Mouse (Mus musculus) embryonic facial prominence, embryonic 13.5 days (tissue): ENCODE results near the gene Pcyt2. TPM values are rescaled to one million over a fixed set of nuclear protein-coding genes. Genes with fewer than 3 reads are reported as not detected.

Experiments used
- ATAC-seq: fragments of 200-750 bp; cut with Nextera tagmentation; 2 replicates; pipeline ENCODE4 v1.8.0; 2017; ENCODE audit warnings: low read depth; ENCODE audit not compliant: insufficient number of reproducible peaks, insufficient read depth, low FRiP score, low TSS enrichment
- H3K27ac ChIP-seq: fragments of 300-500 bp; sonication (generic); 2 replicates; pipeline ENCODE4 v1.5.1; 2015; ENCODE audit warnings: moderate library complexity, mild to moderate bottlenecking, inconsistent platforms
- H3K27me3 ChIP-seq: fragments of 300-500 bp; sonication (generic); 2 replicates; pipeline ENCODE4 v1.6.1; 2015; ENCODE audit warnings: mild to moderate bottlenecking, inconsistent platforms
- H3K36me3 ChIP-seq: fragments of 300-500 bp; sonication (generic); 2 replicates; pipeline ENCODE4 v1.6.1; 2015; ENCODE audit warnings: mild to moderate bottlenecking, inconsistent platforms
- H3K4me1 ChIP-seq: fragments of 300-500 bp; sonication (generic); 2 replicates; pipeline ENCODE4 v1.6.1; 2015; ENCODE audit warnings: inconsistent platforms
- H3K4me2 ChIP-seq: fragments of 300-500 bp; sonication (generic); 2 replicates; pipeline ENCODE4 v1.6.1; 2015; ENCODE audit warnings: moderate library complexity, mild to moderate bottlenecking, inconsistent platforms
- H3K4me3 ChIP-seq: fragments of 300-500 bp; sonication (generic); 2 replicates; pipeline ENCODE4 v1.5.1; 2015; ENCODE audit warnings: mild to moderate bottlenecking, inconsistent platforms
- H3K9ac ChIP-seq: fragments of 300-500 bp; sonication (generic); 2 replicates; pipeline ENCODE4 v1.6.1; 2015; ENCODE audit warnings: mild to moderate bottlenecking, inconsistent platforms
- H3K9me3 ChIP-seq: fragments of 300-500 bp; sonication (generic); 2 replicates; pipeline ENCODE4 v1.6.1; 2016; ENCODE audit warnings: inconsistent platforms
- WGBS: fragments of 180-500 bp; shearing (Covaris S2); methylation state at CpG from one replicate; pipeline ENCODE4 v1.1.7; 2015; ENCODE audit warnings: mixed read lengths; 5-methylcytosine and 5-hydroxymethylcytosine counted together
- polyA plus RNA-seq: library from polyadenylated mRNA; unstranded; fragments of >200 nt; fragmentation: Nextera tagmentation; extraction: Ambion mirVana; gene quantifications from 2 replicates; pipeline ENCODE4 v1.2.1, GENCODE M21; 2015

The Pcyt2 gene
- polyA plus RNA-seq, 1 experiment from 2014 or later = 150 TPM

DNA sequence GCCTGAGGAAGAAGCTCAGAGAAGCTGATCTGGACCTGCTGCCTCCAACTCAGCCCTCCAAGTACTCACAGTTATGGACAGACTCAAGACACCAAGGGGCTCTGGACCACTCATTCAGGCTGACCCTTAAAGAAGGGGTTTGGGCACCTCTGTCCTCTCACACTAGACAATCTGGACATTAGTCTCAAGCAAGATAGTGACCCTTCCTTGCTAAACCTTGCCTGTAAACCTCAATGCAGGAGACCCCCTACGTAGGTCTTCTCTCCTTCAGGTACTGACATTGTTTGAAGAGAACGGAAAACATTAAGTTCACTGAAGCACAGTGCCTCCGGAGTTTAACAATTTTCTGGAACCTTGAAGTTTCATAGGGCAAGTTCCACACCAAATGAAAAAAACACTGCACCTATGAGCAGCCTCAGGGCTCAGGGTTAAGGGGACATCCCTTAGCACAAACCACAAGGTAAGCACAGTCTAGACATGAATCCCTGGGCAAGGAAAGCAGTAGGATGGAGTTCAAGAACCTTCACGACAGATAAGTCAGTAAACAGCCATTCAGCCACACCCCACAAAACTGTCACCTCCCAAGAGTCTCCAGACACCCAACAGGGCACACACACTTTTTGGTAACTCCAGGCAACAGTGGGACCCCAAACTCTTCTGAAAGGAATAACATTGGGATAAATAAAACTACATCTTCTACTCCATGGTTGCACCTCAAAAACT, 14.2 kb upstream of the Pcyt2 start:
- Histone ChIP-seq H3K4me2 (peak overlapping the region; percentile 76), H3K4me3 (peak overlapping the region; percentile 97), H3K36me3 (peaks cover 25% of the 10 kb centered on the region), H3K27me3 (no peaks in the 10 kb centered on the region), H3K9ac (peak overlapping the region; percentile 94), H3K9me3 (no peaks in the 10 kb centered on the region), H3K4me1 (peaks cover 28% of the 10 kb centered on the region), H3K27ac (peak overlapping the region; percentile 86; the same call in 1 of the 2 replicates)
- 59% methylated on average over 4 of the region's 4 CpGs for WGBS
- no peak for ATAC-seq

DNA sequence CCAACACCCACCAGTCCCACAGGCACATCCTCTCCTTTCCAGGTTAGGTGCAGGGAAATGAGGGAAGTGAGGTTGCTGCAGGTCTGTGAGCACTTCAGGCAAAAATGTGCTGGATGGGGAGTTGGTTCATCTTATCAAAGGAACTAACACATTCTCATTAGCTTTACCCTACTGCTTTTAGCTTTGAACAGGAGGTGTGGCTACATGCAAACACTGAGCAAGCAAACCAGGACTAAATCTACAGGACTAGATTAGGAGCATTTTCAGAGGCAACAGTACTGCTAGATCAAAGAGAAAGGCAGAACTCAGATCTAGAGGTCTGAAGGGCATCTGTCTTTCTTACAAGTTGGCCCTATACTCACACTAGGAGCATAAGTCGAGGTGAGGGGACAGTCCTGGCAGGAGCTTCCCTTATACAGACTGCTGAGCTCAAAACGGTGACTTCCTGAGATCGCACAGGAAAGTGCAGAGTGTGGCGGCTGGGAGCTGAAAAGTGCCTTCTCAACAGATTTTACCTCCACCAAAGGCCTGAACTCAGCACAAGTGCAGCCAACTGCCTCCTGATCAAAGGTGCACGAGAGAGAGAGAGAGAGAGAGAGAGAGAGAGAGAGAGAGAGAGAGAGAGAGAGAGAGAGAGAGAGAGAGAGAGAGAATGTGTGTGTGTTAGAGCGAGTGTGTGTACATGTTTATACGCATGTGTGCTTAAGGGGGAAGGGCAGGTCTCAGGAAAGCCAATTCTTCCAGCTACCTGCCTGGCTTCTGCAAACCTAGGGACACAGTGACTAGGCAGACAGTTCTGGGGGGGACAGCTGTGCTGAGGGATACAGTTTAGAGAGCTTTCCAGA, 13.4 kb upstream of the Pcyt2 start:
- peak overlapping the region; percentile 44; the same call in 1 of the 2 replicates for H3K27ac ChIP-seq
- no peaks in the 10 kb centered on the region for H3K9me3 ChIP-seq
- WGBS = 39% methylated on average over 7 of the region's 7 CpGs
- H3K27me3 ChIP-seq = no peaks in the 10 kb centered on the region
- H3K4me1 ChIP-seq = peaks cover 29% of the 10 kb centered on the region
- peak overlapping the region; percentile 76 for H3K4me2 ChIP-seq
- H3K36me3 ChIP-seq = peaks cover 29% of the 10 kb centered on the region
- H3K4me3 ChIP-seq = peak overlapping the region; percentile 97; the same call in 1 of the 2 replicates
- peak overlapping the region; percentile 94 for H3K9ac ChIP-seq
- no peak for ATAC-seq

DNA sequence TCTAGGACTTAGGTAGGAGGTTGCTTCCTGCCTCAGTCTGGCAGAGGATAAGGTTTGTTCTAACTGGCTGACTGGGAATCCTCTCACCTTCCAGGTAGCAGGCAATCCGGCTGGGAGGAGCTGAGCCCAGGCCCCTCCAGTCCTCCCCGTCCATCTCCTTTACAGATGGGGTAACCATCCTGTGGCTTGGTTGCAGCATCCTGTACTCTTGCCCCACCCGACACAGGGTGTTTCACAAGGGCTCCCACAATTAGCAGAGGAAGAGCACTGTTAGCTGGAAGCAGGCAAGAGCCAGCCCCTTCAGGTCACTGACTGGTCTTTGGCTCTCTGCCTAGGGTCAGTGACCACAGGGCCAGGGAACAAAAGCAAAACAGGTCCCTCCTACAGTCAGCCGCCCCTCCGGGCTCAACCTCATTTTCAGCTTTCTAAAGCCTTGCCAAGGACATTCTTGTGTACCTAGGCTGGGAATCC, 12.7 kb upstream of the Pcyt2 start:
- Histone ChIP-seq H3K27ac (peak overlapping the region; percentile 44; the same call in 1 of the 2 replicates), H3K4me1 (peaks cover 34% of the 10 kb centered on the region), H3K4me2 (peak overlapping the region; percentile 27; the same call in 1 of the 2 replicates), H3K9me3 (no peaks in the 10 kb centered on the region), H3K27me3 (no peaks in the 10 kb centered on the region), H3K36me3 (peaks cover 29% of the 10 kb centered on the region), H3K4me3 (0 out of 2 replicates have a peak overlapping the region, but pooled peaks have one; percentile 12), H3K9ac (peak overlapping the region; percentile 59)
- ATAC-seq = no peak
- WGBS = 49% methylated on average over 5 of the region's 5 CpGs

DNA sequence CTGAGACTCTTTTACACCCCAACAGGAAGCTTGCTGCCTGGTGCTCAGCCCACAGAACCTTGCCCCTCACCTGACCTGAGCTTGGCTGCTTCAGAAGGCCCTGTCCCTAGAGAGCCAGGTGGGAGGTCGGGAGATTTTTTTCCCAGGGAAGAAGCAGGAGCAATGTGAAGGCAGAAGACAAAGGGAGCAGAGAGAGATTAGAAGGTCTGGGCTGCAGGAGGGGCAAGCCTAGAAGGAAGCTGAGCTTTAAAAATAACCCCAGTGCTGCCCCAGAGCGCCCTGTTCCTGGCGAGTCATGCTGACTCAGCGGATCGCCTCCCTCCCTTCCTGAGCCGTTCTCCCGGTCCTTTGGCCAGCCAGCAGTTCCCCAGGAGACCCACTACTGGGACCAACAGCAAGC, 12.2 kb upstream of the Pcyt2 start:
- H3K4me1 ChIP-seq = peaks cover 39% of the 10 kb centered on the region
- peak overlapping the region; percentile 27; the same call in 1 of the 2 replicates for H3K4me2 ChIP-seq
- peak overlapping the region; percentile 44; the same call in 1 of the 2 replicates for H3K27ac ChIP-seq
- ATAC-seq = no peak
- H3K27me3 ChIP-seq = no peaks in the 10 kb centered on the region
- peaks cover 29% of the 10 kb centered on the region for H3K36me3 ChIP-seq
- peak overlapping the region; percentile 59 for H3K9ac ChIP-seq
- no peaks in the 10 kb centered on the region for H3K9me3 ChIP-seq
- WGBS = 36% methylated on average over 7 of the region's 7 CpGs
- H3K4me3 ChIP-seq = 0 out of 2 replicates have a peak overlapping the region, but pooled peaks have one; percentile 12

GRCm38 (mm10) chr11:120629341-120629730, 11.6 kb upstream of the Pcyt2 start:
- H3K4me2 ChIP-seq = no peak overlapping the region; the same call in 1 of the 2 replicates
- H3K4me3 ChIP-seq = no peak overlapping the region
- no peaks in the 10 kb centered on the region for H3K9me3 ChIP-seq
- peaks cover 39% of the 10 kb centered on the region for H3K4me1 ChIP-seq
- ATAC-seq = no peak
- H3K27ac ChIP-seq = peak overlapping the region; percentile 44; the same call in 1 of the 2 replicates
- no peak overlapping the region for H3K9ac ChIP-seq
- peaks cover 29% of the 10 kb centered on the region for H3K36me3 ChIP-seq
- WGBS = 83% methylated on average over 23 of the region's 23 CpGs
- H3K27me3 ChIP-seq = no peaks in the 10 kb centered on the region

GRCm38 (mm10) chr11:120628601-120629340, 11.0 kb upstream of the Pcyt2 start:
- H3K4me2 ChIP-seq = no peak overlapping the region
- no peak overlapping the region for H3K9ac ChIP-seq

GRCm38 (mm10) chr11:120627468-120628300, 9.9 kb upstream of the Pcyt2 start:
- WGBS = 80% methylated on average over 22 of the region's 22 CpGs
- Histone ChIP-seq H3K36me3 (peaks cover 36% of the 10 kb centered on the region), H3K27me3 (no peaks in the 10 kb centered on the region), H3K27ac (no peak overlapping the region), H3K4me3 (no peak overlapping the region), H3K4me2 (no peak overlapping the region), H3K9me3 (no peaks in the 10 kb centered on the region), H3K4me1 (peaks cover 46% of the 10 kb centered on the region), H3K9ac (no peak overlapping the region)
- no peak for ATAC-seq

More at GRCm38 (mm10) chr11:120628601-120629340, 11.0 kb upstream of the Pcyt2 start:
- Histone ChIP-seq H3K4me3 (no peak overlapping the region), H3K4me1 (peaks cover 43% of the 10 kb centered on the region), H3K9me3 (no peaks in the 10 kb centered on the region), H3K27ac (no peak overlapping the region), H3K27me3 (no peaks in the 10 kb centered on the region), H3K36me3 (peaks cover 29% of the 10 kb centered on the region)
- 92% methylated on average over 23 of the region's 23 CpGs for WGBS
- ATAC-seq = no peak

DNA sequence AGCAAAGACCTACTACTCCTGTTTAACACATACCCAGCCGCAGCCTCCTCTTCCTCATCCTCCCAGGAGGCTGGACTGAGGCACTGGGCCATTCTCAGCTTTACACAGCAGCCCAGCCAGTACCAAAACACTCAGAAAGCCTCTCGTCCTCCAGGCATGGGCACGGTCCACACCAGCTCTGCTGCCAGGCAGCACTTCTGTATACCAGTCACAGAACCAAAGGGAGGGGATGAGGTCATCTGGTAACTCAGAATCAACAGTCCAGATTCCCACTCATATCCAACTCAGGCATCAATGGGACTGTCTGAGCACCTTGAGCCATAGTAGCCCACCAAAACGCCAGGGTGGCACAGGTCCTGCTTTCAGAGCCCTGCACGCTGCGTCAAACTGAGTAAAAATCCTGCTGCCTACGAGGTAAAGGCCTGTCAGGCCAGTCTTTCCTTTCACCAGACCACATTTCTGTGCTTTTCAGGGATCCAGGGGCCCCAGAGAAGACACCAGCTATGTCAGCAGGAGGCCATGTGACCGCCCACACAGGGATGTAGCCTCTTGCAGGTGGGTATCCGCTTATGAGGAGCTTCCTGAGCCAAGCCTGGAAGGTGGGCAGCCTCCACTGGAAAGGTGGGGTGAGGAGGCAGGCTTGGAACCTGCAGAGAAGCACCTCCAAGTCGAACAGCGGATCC, 9.2 kb upstream of the Pcyt2 start:
- peaks cover 42% of the 10 kb centered on the region for H3K36me3 ChIP-seq
- ATAC-seq = no peak
- H3K4me1 ChIP-seq = peaks cover 41% of the 10 kb centered on the region
- no peak overlapping the region for H3K4me2 ChIP-seq
- H3K4me3 ChIP-seq = no peak overlapping the region
- no peaks in the 10 kb centered on the region for H3K9me3 ChIP-seq
- H3K9ac ChIP-seq = no peak overlapping the region
- H3K27me3 ChIP-seq = no peaks in the 10 kb centered on the region
- 90% methylated on average over 11 of the region's 11 CpGs for WGBS
- no peak overlapping the region for H3K27ac ChIP-seq

DNA sequence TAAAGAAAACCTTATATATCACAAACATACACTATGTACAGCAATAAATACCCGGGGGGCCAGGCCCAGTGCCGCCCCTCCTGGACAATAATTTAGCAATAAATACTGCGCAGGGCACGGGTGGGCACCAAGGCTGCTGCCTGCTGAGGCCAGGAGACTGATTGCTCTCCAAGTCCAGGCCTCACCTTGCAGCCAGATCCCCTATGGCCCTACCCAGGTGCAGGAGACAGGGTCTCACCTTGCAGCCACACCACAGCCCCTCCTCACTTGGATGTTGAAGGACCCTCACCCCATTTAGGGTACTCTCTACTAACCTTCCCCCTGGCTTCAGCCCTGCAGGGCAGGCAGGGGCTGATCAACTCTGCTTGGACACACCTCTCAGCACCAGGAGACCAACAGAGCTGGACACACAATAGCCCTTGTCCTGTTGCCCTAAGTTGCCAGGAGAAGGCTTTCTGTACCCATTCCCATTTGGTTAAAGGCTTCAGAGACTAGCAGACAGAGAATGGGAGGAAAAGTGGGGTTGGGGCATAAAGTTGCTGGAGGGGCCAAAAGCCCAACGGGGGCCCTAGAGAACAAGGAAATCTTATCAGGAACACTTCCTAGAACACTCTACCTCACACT, 7.5 kb upstream of the Pcyt2 start, which contains the start of gene Sirt7:
TSS of gene Sirt7 (minus strand) at position 89 of the 624 bp plus-strand sequence.
- Histone ChIP-seq H3K4me2 (peak within 1 kb of the TSS; percentile 99), H3K27ac (peak within 1 kb of the TSS; percentile 73), H3K9me3 (no peaks in the 10 kb centered on the region), H3K9ac (peak within 1 kb of the TSS; percentile 85), H3K4me3 (peak within 1 kb of the TSS; percentile 99), H3K4me1 (peaks cover 25% of the 10 kb centered on the region), H3K27me3 (no peaks in the 10 kb centered on the region), H3K36me3 (peaks cover 59% of the 10 kb centered on the region)
- 11% methylated on average over 5 of the region's 5 CpGs for WGBS
- ATAC-seq = no peak
